Mouse (Mus musculus): ENCODE measurements around the gene Cort. TPM values are rescaled to one million over a fixed set of nuclear protein-coding genes. Genes with fewer than 3 reads are reported as not detected.
A peak's percentile ranks its signal among the peaks of the same experiment; 100 is the strongest.
"Not testable (repeated sequence)": the region's sequence is repeated elsewhere in the genome, so short reads cannot be mapped to it uniquely, and the experiment has no call there.

The Cort gene
- 0.18 TPM for polyA plus RNA-seq (2021)

- ATAC-seq (no peak), DNase-seq (ENCODE audit: low read depth, low spot score) (no peak)
- H3K27me3 ChIP-seq, result no peaks in the 10 kb centered on the region
- in situ Hi-C loops (cut with MboI; ENCODE audit: low pct_unique_long_range_greater_than_20kb), result no loop called here
- POLR2A ChIA-PET, result no interaction called here
- no peak for TF ChIP-seq CTCF (IDR thresholded peaks at IDR 0.05)
- CTCF ChIA-PET, result no interaction called here
Measured at GRCm38 (mm10) chr4:149126663-149127062, at the start of gene Cort. Gene Cort (minus strand): TSS chr4:149126763.

GRCm38 (mm10) chr4:149173661-149174060, 47.1 kb upstream of the Cort start:
- ATAC-seq (no peak), DNase-seq (ENCODE audit: low read depth, low spot score) (no peak)
- ChIA-PET POLR2A (no interaction called here), CTCF (interaction anchor here (1.8 kb wide), 1 partner anchor 10 kb away, joined by 5 read pairs; no protein-coding TSS in a partner anchor)
- TF ChIP-seq CTCF (IDR thresholded peaks at IDR 0.05), result no peak
- in situ Hi-C loops (cut with MboI; ENCODE audit: low pct_unique_long_range_greater_than_20kb), result no loop called here
- no peaks in the 10 kb centered on the region for H3K27me3 ChIP-seq

GRCm38 (mm10) chr4:149172666-149173065, 46.1 kb upstream of the Cort start:
- in situ Hi-C loops (cut with MboI; ENCODE audit: low pct_unique_long_range_greater_than_20kb), result no loop called here
- TF ChIP-seq CTCF (IDR thresholded peaks at IDR 0.05), result no peak
- H3K27me3 ChIP-seq, result no peaks in the 10 kb centered on the region
- ChIA-PET CTCF (interaction anchor here (1.8 to 2.3 kb wide), 2 partner anchors 11 to 28 kb away, joined by 5 to 6 read pairs; no protein-coding TSS in a partner anchor), POLR2A (no interaction called here)
- DNase-seq (ENCODE audit: low read depth, low spot score) (peak; percentile 70), ATAC-seq (peak; percentile 47)

GRCm38 (mm10) chr4:149172083-149172482, 45.5 kb upstream of the Cort start:
- in situ Hi-C loops (cut with MboI; ENCODE audit: low pct_unique_long_range_greater_than_20kb), result no loop called here
- no peaks in the 10 kb centered on the region for H3K27me3 ChIP-seq
- DNase-seq (ENCODE audit: low read depth, low spot score), result no peak
- POLR2A ChIA-PET, result no interaction called here
- TF ChIP-seq CTCF (IDR thresholded peaks at IDR 0.05), result no peak
- ATAC-seq, result no peak
- CTCF ChIA-PET, result interaction anchor here (1.8 to 2.3 kb wide), 2 partner anchors 11 to 28 kb away, joined by 5 to 6 read pairs; no protein-coding TSS in a partner anchor

GRCm38 (mm10) chr4:149171581-149171981, 45.0 kb upstream of the Cort start:
- POLR2A ChIA-PET, result no interaction called here
- CTCF ChIA-PET, result interaction anchor here (2.3 kb wide), 1 partner anchor 27 kb away, joined by 6 read pairs; no protein-coding TSS in a partner anchor
- ATAC-seq (no peak), DNase-seq (ENCODE audit: low read depth, low spot score) (no peak)
- TF ChIP-seq CTCF (IDR thresholded peaks at IDR 0.05), result no peak
- no peaks in the 10 kb centered on the region for H3K27me3 ChIP-seq
- in situ Hi-C loops (cut with MboI; ENCODE audit: low pct_unique_long_range_greater_than_20kb), result no loop called here

GRCm38 (mm10) chr4:149170394-149170931, 43.9 kb upstream of the Cort start:
- ChIA-PET POLR2A (no interaction called here), CTCF (interaction anchor here (1.7 to 2.3 kb wide), 2 partner anchors 13 to 26 kb away, joined by 3 to 6 read pairs; no protein-coding TSS in a partner anchor)
- TF ChIP-seq CTCF (IDR thresholded peaks at IDR 0.05), result no peak
- H3K27me3 ChIP-seq, result no peaks in the 10 kb centered on the region
- in situ Hi-C loops (cut with MboI; ENCODE audit: low pct_unique_long_range_greater_than_20kb), result no loop called here
- DNase-seq (ENCODE audit: low read depth, low spot score) (peak; percentile 43), ATAC-seq (no peak)

GRCm38 (mm10) chr4:149169926-149170325, 43.4 kb upstream of the Cort start:
- H3K27me3 ChIP-seq; DNase-seq (ENCODE audit: low read depth, low spot score); POLR2A ChIA-PET; in situ Hi-C loops (cut with MboI; ENCODE audit: low pct_unique_long_range_greater_than_20kb); ATAC-seq: not testable (repeated sequence)
- CTCF ChIA-PET, result interaction anchor here (1.7 kb wide), 1 partner anchor 13 kb away, joined by 3 read pairs; no protein-coding TSS in a partner anchor

GRCm38 (mm10) chr4:149168016-149168415, 41.5 kb upstream of the Cort start:
- no peak for TF ChIP-seq CTCF (IDR thresholded peaks at IDR 0.05)
- CTCF ChIA-PET, result interaction anchor here (1.2 to 1.4 kb wide), 2 partner anchors 9 to 23 kb away, joined by 3 read pairs; no protein-coding TSS in a partner anchor
- no peaks in the 10 kb centered on the region for H3K27me3 ChIP-seq
- POLR2A ChIA-PET, result interaction anchor here (0.6 kb wide), 2 partner anchors 59 to 137 kb away, joined by 3 to 5 read pairs; no protein-coding TSS in a partner anchor
- in situ Hi-C loops (cut with MboI; ENCODE audit: low pct_unique_long_range_greater_than_20kb), result no loop called here
- ATAC-seq, result no peak
- DNase-seq (ENCODE audit: low read depth, low spot score), result no peak

GRCm38 (mm10) chr4:149166957-149167611, 40.5 kb upstream of the Cort start:
- TF ChIP-seq CTCF (IDR thresholded peaks at IDR 0.05), result no peak
- in situ Hi-C loops (cut with MboI; ENCODE audit: low pct_unique_long_range_greater_than_20kb), result no loop called here
- ATAC-seq (no peak), DNase-seq (ENCODE audit: low read depth, low spot score) (no peak)
- H3K27me3 ChIP-seq, result no peaks in the 10 kb centered on the region
- POLR2A ChIA-PET, result interaction anchor here (0.6 kb wide), 1 partner anchor 138 kb away, joined by 3 read pairs; no protein-coding TSS in a partner anchor
- CTCF ChIA-PET, result interaction anchor here (1.2 kb wide), 1 partner anchor 22 kb away, joined by 3 read pairs; no protein-coding TSS in a partner anchor

GRCm38 (mm10) chr4:149166215-149166946, 39.8 kb upstream of the Cort start, which contains the start of gene Pgd:
Gene Pgd (minus strand): TSS chr4:149166771.
- ChIA-PET CTCF (no interaction called here), POLR2A (no interaction called here)
- DNase-seq (ENCODE audit: low read depth, low spot score), result peak; percentile 59
- in situ Hi-C loops (cut with MboI; ENCODE audit: low pct_unique_long_range_greater_than_20kb), result no loop called here
- peak; percentile 95 for ATAC-seq
- no peak for TF ChIP-seq CTCF (IDR thresholded peaks at IDR 0.05)
- no peaks in the 10 kb centered on the region for H3K27me3 ChIP-seq

Data from Patski (cell line).